Mouse (Mus musculus) forelimb bud, embryonic 11.5 days (tissue): ENCODE data around the gene Spin2-ps6.
"Not testable (repeated sequence)": the region's sequence is repeated elsewhere in the genome, so short reads cannot be mapped to it uniquely, and the experiment has no call there.

ENCODE experiments used
- DNase-seq: peaks from one replicate; pipeline ENCODE4 v3.0.0-alpha.2; 2012; ENCODE audit warnings: low read depth, low spot score

The Spin2-ps6 gene

GRCm38 (mm10) chrX:33234569-33234968 is at the start of gene Spin2-ps6:
TSS of gene Spin2-ps6 (plus strand) at chrX:33234869.
- DNase-seq = not testable (repeated sequence)
